Mouse (Mus musculus): Measurements from ENCODE around the gene Psors1c2. TPM values are rescaled to one million over a fixed set of nuclear protein-coding genes. Genes with fewer than 3 reads are reported as not detected.

Psors1c2 gene
- polyA plus RNA-seq (2012; ENCODE audit: insufficient read depth, insufficient read length, missing spikeins): not detected in 2 replicates

- TF ChIP-seq CTCF (IDR thresholded peaks at IDR 0.05; ENCODE audit: low read depth, low read length) (no peak), POLR2A (IDR thresholded peaks at IDR 0.05; ENCODE audit: borderline replicate concordance, low read depth, low read length) (no peak)
- H3K4me1 ChIP-seq (ENCODE audit: control insufficient read depth, insufficient read depth, low read length): no peaks in the 10 kb centered on the region
- no peak within 1 kb of the TSS for H3K27ac ChIP-seq (ENCODE audit: insufficient read depth, low read depth, low read length)
- H3K4me3 ChIP-seq (ENCODE audit: insufficient read depth, low read length): no peak within 1 kb of the TSS
Measured at GRCm38 (mm10) chr17:35532901-35533300, at the start of gene Psors1c2. TSS of gene Psors1c2 (plus strand) at chr17:35533201.

DNA sequence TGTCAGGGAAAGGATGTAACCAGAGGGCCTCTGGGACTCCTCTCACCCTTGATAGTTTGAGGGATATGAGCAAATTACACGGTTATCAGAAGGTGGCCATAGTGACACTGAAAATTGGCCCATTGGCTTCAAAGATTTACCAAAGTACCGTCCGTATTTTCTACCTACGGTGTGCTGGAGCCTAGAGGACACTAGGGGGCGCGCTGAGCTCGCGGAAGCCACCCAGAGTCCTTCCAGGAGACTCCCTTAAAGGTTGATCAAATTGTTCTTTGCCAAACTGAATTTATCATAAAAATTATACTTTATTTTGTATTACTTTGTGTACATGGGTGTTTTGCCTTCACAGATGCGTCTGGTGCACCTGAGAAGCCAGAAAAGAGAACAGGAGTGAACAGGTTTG, 48.9 kb upstream of the Psors1c2 start:
- TF ChIP-seq POLR2A (IDR thresholded peaks at IDR 0.05; ENCODE audit: borderline replicate concordance, low read depth, low read length) (no peak), CTCF (IDR thresholded peaks at IDR 0.05; ENCODE audit: low read depth, low read length) (peak; percentile 80; the same call in 1 of the 2 replicates)
- Histone ChIP-seq H3K4me1 (ENCODE audit: control insufficient read depth, insufficient read depth, low read length) (no peaks in the 10 kb centered on the region), H3K27ac (ENCODE audit: insufficient read depth, low read depth, low read length) (no peak overlapping the region), H3K4me3 (ENCODE audit: insufficient read depth, low read length) (no peak overlapping the region)

DNA sequence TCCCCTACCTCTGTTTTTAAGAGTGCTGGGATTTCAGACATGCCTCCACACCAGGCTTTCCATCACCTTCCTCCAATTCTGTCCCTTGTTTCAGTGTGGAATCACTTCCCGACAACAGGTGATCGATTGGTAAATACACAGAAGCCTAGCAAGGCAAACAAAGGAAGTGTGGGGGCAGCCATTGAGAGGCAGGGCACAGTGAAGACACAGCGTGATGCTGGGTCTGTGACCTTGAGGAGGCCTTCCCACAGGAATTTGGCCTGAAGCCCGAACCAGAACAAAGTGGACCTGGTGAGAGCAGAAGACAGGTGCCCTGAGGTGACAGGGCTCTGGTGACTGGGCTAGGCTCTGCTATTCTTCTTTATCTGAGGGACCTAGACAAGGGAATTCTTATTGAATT, 47.3 kb upstream of the Psors1c2 start:
- TF ChIP-seq CTCF (IDR thresholded peaks at IDR 0.05; ENCODE audit: low read depth, low read length): no peak
- Histone ChIP-seq H3K27ac (ENCODE audit: insufficient read depth, low read depth, low read length) (no peak overlapping the region), H3K4me1 (ENCODE audit: control insufficient read depth, insufficient read depth, low read length) (no peaks in the 10 kb centered on the region), H3K4me3 (ENCODE audit: insufficient read depth, low read length) (no peak overlapping the region)

DNA sequence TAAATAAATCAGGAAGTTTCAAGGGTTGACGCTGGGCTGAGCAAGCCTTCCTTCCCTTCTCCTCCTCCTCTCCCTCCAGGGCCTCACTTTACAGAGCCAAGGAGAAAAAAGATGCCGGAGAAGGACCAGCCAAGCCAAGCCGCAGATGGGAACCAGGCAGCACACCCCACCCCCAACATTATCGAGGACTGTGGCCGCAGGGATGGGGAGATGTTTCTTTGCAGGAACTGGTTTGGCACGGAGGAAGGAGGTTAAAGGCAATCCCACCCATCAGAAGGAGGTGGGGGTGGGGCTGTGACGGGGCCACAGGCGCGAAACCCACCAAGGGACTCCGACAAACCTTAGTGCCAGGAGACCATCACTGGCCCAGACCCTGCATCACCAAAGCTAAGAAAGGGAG, 46.3 kb upstream of the Psors1c2 start:
- TF ChIP-seq POLR2A (IDR thresholded peaks at IDR 0.05; ENCODE audit: borderline replicate concordance, low read depth, low read length) (no peak), CTCF (IDR thresholded peaks at IDR 0.05; ENCODE audit: low read depth, low read length) (no peak)
- H3K27ac ChIP-seq (ENCODE audit: insufficient read depth, low read depth, low read length): no peak overlapping the region
- no peak overlapping the region for H3K4me3 ChIP-seq (ENCODE audit: insufficient read depth, low read length)

GRCm38 (mm10) chr17:35488041-35488440, 45.0 kb upstream of the Psors1c2 start:
- Histone ChIP-seq H3K4me3 (ENCODE audit: insufficient read depth, low read length) (no peak overlapping the region), H3K27ac (ENCODE audit: insufficient read depth, low read depth, low read length) (no peak overlapping the region), H3K4me1 (ENCODE audit: control insufficient read depth, insufficient read depth, low read length) (no peaks in the 10 kb centered on the region)
- TF ChIP-seq POLR2A (IDR thresholded peaks at IDR 0.05; ENCODE audit: borderline replicate concordance, low read depth, low read length) (no peak), CTCF (IDR thresholded peaks at IDR 0.05; ENCODE audit: low read depth, low read length) (no peak)

More for the DNA sequence above, 46.3 kb upstream of the Psors1c2 start:
- no peaks in the 10 kb centered on the region for H3K4me1 ChIP-seq (ENCODE audit: control insufficient read depth, insufficient read depth, low read length)

- TF ChIP-seq CTCF (IDR thresholded peaks at IDR 0.05; ENCODE audit: low read depth, low read length): no peak
- Histone ChIP-seq H3K27ac (ENCODE audit: insufficient read depth, low read depth, low read length) (no peak overlapping the region), H3K4me1 (ENCODE audit: control insufficient read depth, insufficient read depth, low read length) (no peaks in the 10 kb centered on the region), H3K4me3 (ENCODE audit: insufficient read depth, low read length) (no peak overlapping the region)
Measured at GRCm38 (mm10) chr17:35490320-35490719, 42.7 kb upstream of the Psors1c2 start.

DNA sequence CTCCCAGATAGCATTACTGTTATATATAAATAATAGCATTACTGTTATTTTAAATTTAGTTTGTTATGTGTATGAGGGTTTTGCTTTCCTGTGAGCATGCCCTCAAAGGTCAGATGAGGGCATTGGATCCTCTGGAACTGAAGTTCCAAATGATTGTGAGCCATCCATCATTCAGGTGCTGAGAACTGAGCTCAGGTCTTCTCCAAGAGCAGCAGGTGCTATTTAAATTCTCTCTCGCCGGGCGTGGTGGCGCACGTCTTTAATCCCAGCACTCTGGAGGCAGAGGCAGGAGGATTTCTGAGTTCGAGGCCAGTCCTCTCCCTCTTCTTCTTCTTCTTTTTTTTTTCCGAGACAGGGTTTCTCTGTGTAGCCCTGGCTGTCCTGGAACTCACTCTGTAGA, 35.9 kb upstream of the Psors1c2 start:
- H3K4me1 ChIP-seq (ENCODE audit: control insufficient read depth, insufficient read depth, low read length): no peaks in the 10 kb centered on the region
- H3K27ac ChIP-seq (ENCODE audit: insufficient read depth, low read depth, low read length): no peak overlapping the region
- TF ChIP-seq POLR2A (IDR thresholded peaks at IDR 0.05; ENCODE audit: borderline replicate concordance, low read depth, low read length) (no peak), CTCF (IDR thresholded peaks at IDR 0.05; ENCODE audit: low read depth, low read length) (no peak)
- no peak overlapping the region for H3K4me3 ChIP-seq (ENCODE audit: insufficient read depth, low read length)

- TF ChIP-seq CTCF (IDR thresholded peaks at IDR 0.05; ENCODE audit: low read depth, low read length): no peak
- TF ChIP-seq POLR2A (IDR thresholded peaks at IDR 0.05; ENCODE audit: borderline replicate concordance, low read depth, low read length): no peak
- Histone ChIP-seq H3K4me1 (ENCODE audit: control insufficient read depth, insufficient read depth, low read length) (no peaks in the 10 kb centered on the region), H3K4me3 (ENCODE audit: insufficient read depth, low read length) (no peak overlapping the region), H3K27ac (ENCODE audit: insufficient read depth, low read depth, low read length) (no peak overlapping the region)
Measured at GRCm38 (mm10) chr17:35502226-35502625, 30.8 kb upstream of the Psors1c2 start.

GRCm38 (mm10) chr17:35502762-35503161, 30.2 kb upstream of the Psors1c2 start:
- Histone ChIP-seq H3K4me3 (ENCODE audit: insufficient read depth, low read length) (no peak overlapping the region), H3K27ac (ENCODE audit: insufficient read depth, low read depth, low read length) (no peak overlapping the region), H3K4me1 (ENCODE audit: control insufficient read depth, insufficient read depth, low read length) (no peaks in the 10 kb centered on the region)
- TF ChIP-seq CTCF (IDR thresholded peaks at IDR 0.05; ENCODE audit: low read depth, low read length): no peak
- no peak for TF ChIP-seq POLR2A (IDR thresholded peaks at IDR 0.05; ENCODE audit: borderline replicate concordance, low read depth, low read length)

DNA sequence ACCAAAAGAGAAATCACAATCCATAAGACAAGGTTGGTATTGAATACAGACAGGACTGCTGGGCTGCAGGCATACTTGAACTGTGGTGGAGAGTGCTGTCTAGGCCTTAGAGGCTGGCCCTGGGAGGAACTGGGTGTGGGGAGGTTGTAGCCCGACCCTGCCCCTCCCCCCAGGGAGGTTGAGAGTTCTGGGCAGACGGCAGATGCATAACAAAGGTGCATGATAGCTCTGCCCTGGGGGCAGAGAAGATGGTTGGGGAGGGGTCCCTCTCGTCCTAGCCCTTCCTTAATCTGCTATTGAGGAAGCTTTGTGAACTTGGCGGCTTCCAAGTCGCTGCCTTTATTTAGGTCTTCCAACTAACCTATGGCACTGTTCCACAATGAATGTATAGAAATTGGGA, 29.2 kb upstream of the Psors1c2 start:
- TF ChIP-seq CTCF (IDR thresholded peaks at IDR 0.05; ENCODE audit: low read depth, low read length) (no peak), POLR2A (IDR thresholded peaks at IDR 0.05; ENCODE audit: borderline replicate concordance, low read depth, low read length) (no peak)
- H3K4me1 ChIP-seq (ENCODE audit: control insufficient read depth, insufficient read depth, low read length): no peaks in the 10 kb centered on the region

More for the DNA sequence above, 29.2 kb upstream of the Psors1c2 start:
- no peak overlapping the region for H3K27ac ChIP-seq (ENCODE audit: insufficient read depth, low read depth, low read length)
- H3K4me3 ChIP-seq (ENCODE audit: insufficient read depth, low read length): no peak overlapping the region
